In the genomic region with DNA sequence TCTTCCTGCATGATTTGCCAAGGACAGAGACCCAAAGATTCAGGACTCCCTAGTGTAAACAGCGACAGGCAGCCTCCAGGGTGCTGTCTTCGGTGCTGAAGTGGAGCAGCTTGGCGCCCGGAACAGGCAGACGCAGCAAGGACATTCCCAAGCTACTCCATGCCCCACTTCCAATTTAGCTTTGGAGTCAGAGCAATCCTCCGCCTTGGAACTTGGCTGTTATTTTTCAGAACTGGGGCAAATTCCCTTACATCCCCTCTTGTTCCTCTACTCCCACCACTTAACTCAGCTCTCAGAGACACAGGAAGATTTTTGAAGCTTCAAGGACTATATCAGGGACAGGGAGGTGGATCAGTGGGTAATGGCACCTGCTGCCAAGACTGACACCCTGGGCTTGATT, we compare ENCODE assay signal across 11 mouse cellular contexts.
DNase-seq lines count a peak whose midpoint lies in the region; ATAC-seq and TF ChIP-seq lines count a peak whose summit lies in the region.
"Had no signal": no experiment of that assay in that cellular context is flagged by ENCODE, and none has a peak within 500 bp of the region (broad histone marks: within the 10 kb centered on the region; RNA-seq: fewer than 3 reads in every experiment).

No protein-coding gene starts in this region.

- peak; percentile 63 for DNase-seq in forebrain, embryonic 11.5 days (ENCODE audit: low spot score)
- DNase-seq in left cerebral cortex, adult 2 months (ENCODE audit: extremely low spot score in 1 of 2, low spot score in 2 of 2): no peak
- DNase-seq in left cerebral cortex, adult 9 months (ENCODE audit: low spot score in 2 of 2): no peak
- DNase-seq in adrenal gland, postnatal 4 days (ENCODE audit: low spot score in 2 of 2): peak; percentile 22 to 31
- DNase-seq in mesoderm, embryonic 11.5 days (ENCODE audit: low read depth, low spot score): peak; percentile 66
- no peak for DNase-seq in spleen, postnatal 36 days (ENCODE audit: low spot score in 2 of 2)
- no peak for DNase-seq in midbrain, embryonic 10.5 days (ENCODE audit: low spot score)

- intact Hi-C loops in left cerebral cortex, adult 2 months (cut with DNase I): loop anchor here (2.0 kb wide), 1 partner anchor 38 kb away; no protein-coding TSS in a partner anchor

- 10% methylated on average over 6 of the region's 6 CpGs for WGBS in forebrain, embryonic 11.5 days
- WGBS in forebrain, embryonic 13.5 days: 11% methylated on average over 6 of the region's 6 CpGs
- WGBS in midbrain, embryonic 10.5 days: 11% methylated on average over 6 of the region's 6 CpGs

- H3K9me3 ChIP-seq in forebrain, embryonic 11.5 days (ENCODE audit: control insufficient read depth, low read length): no peaks in the 10 kb centered on the region
- H3K9me3 ChIP-seq in forebrain, embryonic 13.5 days (replicated peaks): no peaks in the 10 kb centered on the region
- no peaks in the 10 kb centered on the region for H3K9me3 ChIP-seq in midbrain, embryonic 10.5 days (replicated peaks)
- H3K9me3 ChIP-seq: heart, embryonic 13.5 days; limb, embryonic 13.5 days; neural tube, embryonic 13.5 days had no signal

- ATAC-seq in forebrain, embryonic 11.5 days (replicated peaks; ENCODE audit: low FRiP score): no peak
- no peak for ATAC-seq in forebrain, embryonic 13.5 days

- H3K27ac ChIP-seq in forebrain, embryonic 11.5 days (ENCODE audit: low read depth, low read length): no peak overlapping the region
- no peak overlapping the region for H3K27ac ChIP-seq in forebrain, embryonic 13.5 days
- peak overlapping the region; percentile 78 for H3K27ac ChIP-seq in left cerebral cortex, adult 2 months
- no peak overlapping the region for H3K27ac ChIP-seq in midbrain, embryonic 10.5 days (replicated peaks)
- H3K27ac ChIP-seq: heart, embryonic 13.5 days; limb, embryonic 13.5 days; neural tube, embryonic 13.5 days had no signal

- no peak overlapping the region for H3K4me2 ChIP-seq in forebrain, embryonic 11.5 days (ENCODE audit: low read depth, low read length, severe bottlenecking)
- H3K4me2 ChIP-seq in forebrain, embryonic 13.5 days: no peak overlapping the region
- H3K4me2 ChIP-seq: heart, embryonic 13.5 days; limb, embryonic 13.5 days; neural tube, embryonic 13.5 days had no signal

- H3K9ac ChIP-seq in forebrain, embryonic 11.5 days (ENCODE audit: low read length): no peak overlapping the region
- H3K9ac ChIP-seq in forebrain, embryonic 13.5 days: no peak overlapping the region
- H3K9ac ChIP-seq: heart, embryonic 13.5 days; limb, embryonic 13.5 days; neural tube, embryonic 13.5 days had no signal

- H3K36me3 ChIP-seq in forebrain, embryonic 11.5 days (ENCODE audit: control insufficient read depth, insufficient read depth, low read length): no peaks in the 10 kb centered on the region
- H3K36me3 ChIP-seq in forebrain, embryonic 13.5 days (ENCODE audit: poor library complexity, severe bottlenecking): no peaks in the 10 kb centered on the region
- H3K36me3 ChIP-seq in midbrain, embryonic 10.5 days: no peaks in the 10 kb centered on the region
- H3K36me3 ChIP-seq: heart, embryonic 13.5 days; limb, embryonic 13.5 days; neural tube, embryonic 13.5 days had no signal

- TF ChIP-seq CTCF in left cerebral cortex, adult 2 months (IDR thresholded peaks at IDR 0.05): no peak

- H3K4me3 ChIP-seq in forebrain, embryonic 11.5 days (ENCODE audit: low read depth, low read length): no peak overlapping the region
- H3K4me3 ChIP-seq in forebrain, embryonic 13.5 days: no peak overlapping the region
- no peak overlapping the region for H3K4me3 ChIP-seq in left cerebral cortex, adult 2 months
- H3K4me3 ChIP-seq in midbrain, embryonic 10.5 days: no peak overlapping the region
- H3K4me3 ChIP-seq: heart, embryonic 13.5 days; limb, embryonic 13.5 days; neural tube, embryonic 13.5 days had no signal

- no peaks in the 10 kb centered on the region; the same call in 1 of the 2 replicates for H3K27me3 ChIP-seq in forebrain, embryonic 11.5 days (ENCODE audit: control insufficient read depth, insufficient read depth, low read length)
- no peaks in the 10 kb centered on the region for H3K27me3 ChIP-seq in forebrain, embryonic 13.5 days
- H3K27me3 ChIP-seq in midbrain, embryonic 10.5 days (ENCODE audit: low read depth, poor library complexity, severe bottlenecking): peaks cover 7% of the 10 kb centered on the region; the same call in 1 of the 2 replicates
- H3K27me3 ChIP-seq: limb, embryonic 13.5 days; neural tube, embryonic 13.5 days had no signal

- H3K4me1 ChIP-seq in forebrain, embryonic 11.5 days (replicated peaks; ENCODE audit: control insufficient read depth, insufficient read depth, low read length): no peaks in the 10 kb centered on the region
- H3K4me1 ChIP-seq in forebrain, embryonic 13.5 days: no peaks in the 10 kb centered on the region
- H3K4me1 ChIP-seq in midbrain, embryonic 10.5 days: peaks cover under 1% of the 10 kb centered on the region; the same call in 1 of the 2 replicates
- H3K4me1 ChIP-seq: heart, embryonic 13.5 days; limb, embryonic 13.5 days had no signal

Comparison
In these comparisons a context has a peak if more than half of its experiments do, and no peak if none do; other contexts are left out.
1. DNase-seq: peak in forebrain, embryonic 11.5 days (single experiment), adrenal gland, postnatal 4 days (2 of 2) and mesoderm, embryonic 11.5 days (single experiment); none in left cerebral cortex, adult 2 months (0 of 2), left cerebral cortex, adult 9 months (0 of 2), spleen, postnatal 36 days (0 of 2) and midbrain, embryonic 10.5 days (single experiment).